Mouse (Mus musculus): ENCODE results near the gene Plin5. TPM values are rescaled to one million over a fixed set of nuclear protein-coding genes. Genes with fewer than 3 reads are reported as not detected.

Plin5 gene
- polyA plus RNA-seq (2015; fragmentation: Nextera tagmentation; extraction: Ambion mirVana): 0.52 and 0.85 TPM in 2 replicates

- H3K36me3 ChIP-seq: no peaks in the 10 kb centered on the region
- peak within 1 kb of the TSS; percentile 32 for H3K4me3 ChIP-seq (replicated peaks)
- H3K9me3 ChIP-seq: no peaks in the 10 kb centered on the region
- peaks cover 46% of the 10 kb centered on the region for H3K27me3 ChIP-seq (replicated peaks)
- peak within 1 kb of the TSS; percentile 40 for H3K9ac ChIP-seq
- H3K4me1 ChIP-seq (replicated peaks): peaks cover 16% of the 10 kb centered on the region
- WGBS: 1% methylated on average over 27 of the region's 27 CpGs
- peak within 1 kb of the TSS; percentile 71 for H3K4me2 ChIP-seq (replicated peaks)
- peak; percentile 79 for ATAC-seq
- H3K27ac ChIP-seq: no peak within 1 kb of the TSS
Measured at GRCm38 (mm10) chr17:56117251-56117710, at the start of gene Plin5. TSS of gene Plin5 (minus strand) at chr17:56117596.

GRCm38 (mm10) chr17:56165671-56166070, 48.3 kb upstream of the Plin5 start:
- Histone ChIP-seq H3K9me3 (no peaks in the 10 kb centered on the region), H3K27ac (no peak overlapping the region), H3K4me1 (replicated peaks) (peaks cover 27% of the 10 kb centered on the region), H3K4me2 (replicated peaks) (0 out of 2 replicates have a peak overlapping the region, but pooled peaks have one; percentile 5), H3K4me3 (replicated peaks) (no peak overlapping the region), H3K27me3 (replicated peaks) (no peaks in the 10 kb centered on the region), H3K36me3 (no peaks in the 10 kb centered on the region), H3K9ac (no peak overlapping the region)
- WGBS: 54% methylated on average over 11 of the region's 11 CpGs
- ATAC-seq: no peak

GRCm38 (mm10) chr17:56164510-56164909, 47.1 kb upstream of the Plin5 start:
- ATAC-seq: no peak
- WGBS: 82% methylated on average over 3 of the region's 3 CpGs
- no peaks in the 10 kb centered on the region for H3K9me3 ChIP-seq
- no peak overlapping the region for H3K4me2 ChIP-seq (replicated peaks)
- no peak overlapping the region for H3K4me3 ChIP-seq (replicated peaks)
- no peaks in the 10 kb centered on the region for H3K27me3 ChIP-seq (replicated peaks)
- H3K36me3 ChIP-seq: no peaks in the 10 kb centered on the region
- peaks cover 27% of the 10 kb centered on the region for H3K4me1 ChIP-seq (replicated peaks)
- H3K9ac ChIP-seq: no peak overlapping the region
- no peak overlapping the region for H3K27ac ChIP-seq

GRCm38 (mm10) chr17:56163523-56164102, 46.2 kb upstream of the Plin5 start:
- ATAC-seq: peak; percentile 44
- no peaks in the 10 kb centered on the region for H3K36me3 ChIP-seq
- H3K4me1 ChIP-seq (replicated peaks): peaks cover 27% of the 10 kb centered on the region
- H3K27ac ChIP-seq: no peak overlapping the region
- 0 out of 2 replicates have a peak overlapping the region, but pooled peaks have one; percentile 45 for H3K4me3 ChIP-seq (replicated peaks)
- H3K9me3 ChIP-seq: no peaks in the 10 kb centered on the region
- peak overlapping the region; percentile 37; the same call in 1 of the 2 replicates for H3K9ac ChIP-seq
- H3K4me2 ChIP-seq (replicated peaks): peak overlapping the region; percentile 88
- 59% methylated on average over 6 of the region's 6 CpGs for WGBS
- H3K27me3 ChIP-seq (replicated peaks): no peaks in the 10 kb centered on the region; the same call in 1 of the 2 replicates

GRCm38 (mm10) chr17:56162231-56162774, 44.9 kb upstream of the Plin5 start, which contains the start of gene Tnfaip8l1:
TSS of gene Tnfaip8l1 (plus strand) at chr17:56162477.
- Histone ChIP-seq H3K4me1 (replicated peaks) (peaks cover 27% of the 10 kb centered on the region), H3K9me3 (no peaks in the 10 kb centered on the region), H3K27me3 (replicated peaks) (peaks cover 13% of the 10 kb centered on the region), H3K27ac (no peak within 1 kb of the TSS), H3K36me3 (no peaks in the 10 kb centered on the region), H3K4me2 (replicated peaks) (peak within 1 kb of the TSS; percentile 88), H3K9ac (peak within 1 kb of the TSS; percentile 37), H3K4me3 (replicated peaks) (peak within 1 kb of the TSS; percentile 45)
- ATAC-seq: peak; percentile 97
- under 1% methylated on average over 30 of the region's 30 CpGs for WGBS

GRCm38 (mm10) chr17:56159729-56160128, 42.3 kb upstream of the Plin5 start:
- peaks cover 22% of the 10 kb centered on the region for H3K4me1 ChIP-seq (replicated peaks)
- no peaks in the 10 kb centered on the region for H3K36me3 ChIP-seq
- no peaks in the 10 kb centered on the region for H3K9me3 ChIP-seq
- no peak overlapping the region for H3K4me3 ChIP-seq (replicated peaks)
- H3K9ac ChIP-seq: no peak overlapping the region
- peaks cover 29% of the 10 kb centered on the region for H3K27me3 ChIP-seq (replicated peaks)
- no peak overlapping the region for H3K27ac ChIP-seq
- WGBS: 4% methylated on average over 9 of the region's 9 CpGs
- no peak overlapping the region for H3K4me2 ChIP-seq (replicated peaks)
- ATAC-seq: no peak

- H3K36me3 ChIP-seq: no peaks in the 10 kb centered on the region
- no peak overlapping the region for H3K4me3 ChIP-seq (replicated peaks)
- no peak overlapping the region for H3K9ac ChIP-seq
- ATAC-seq: peak; percentile 90
- H3K27ac ChIP-seq: no peak overlapping the region
- WGBS: 27% methylated on average over 9 of the region's 9 CpGs
- no peaks in the 10 kb centered on the region for H3K9me3 ChIP-seq
- peaks cover 10% of the 10 kb centered on the region for H3K4me1 ChIP-seq (replicated peaks)
- peaks cover 66% of the 10 kb centered on the region for H3K27me3 ChIP-seq (replicated peaks)
- H3K4me2 ChIP-seq (replicated peaks): no peak overlapping the region
Measured at GRCm38 (mm10) chr17:56153643-56154042, 36.2 kb upstream of the Plin5 start.

- Histone ChIP-seq H3K4me3 (replicated peaks) (no peak overlapping the region), H3K4me2 (replicated peaks) (no peak overlapping the region), H3K9me3 (no peaks in the 10 kb centered on the region), H3K27me3 (replicated peaks) (peaks cover 74% of the 10 kb centered on the region), H3K27ac (no peak overlapping the region), H3K4me1 (replicated peaks) (peaks cover 10% of the 10 kb centered on the region), H3K36me3 (no peaks in the 10 kb centered on the region), H3K9ac (no peak overlapping the region)
- 43% methylated on average over 2 of the region's 2 CpGs for WGBS
- ATAC-seq: no peak
Measured at GRCm38 (mm10) chr17:56149897-56150296, 32.5 kb upstream of the Plin5 start.

- Histone ChIP-seq H3K9me3 (no peaks in the 10 kb centered on the region), H3K4me2 (replicated peaks) (peak overlapping the region; percentile 54), H3K9ac (no peak overlapping the region), H3K4me1 (replicated peaks) (peaks cover 10% of the 10 kb centered on the region), H3K27me3 (replicated peaks) (peaks cover 72% of the 10 kb centered on the region), H3K4me3 (replicated peaks) (peak overlapping the region; percentile 10), H3K36me3 (no peaks in the 10 kb centered on the region), H3K27ac (no peak overlapping the region)
- WGBS: 2% methylated on average over 29 of the region's 30 CpGs
- ATAC-seq: no peak
Measured at GRCm38 (mm10) chr17:56148790-56149618, 31.6 kb upstream of the Plin5 start.

GRCm38 (mm10) chr17:56148280-56148679, 30.9 kb upstream of the Plin5 start:
- Histone ChIP-seq H3K27ac (no peak overlapping the region), H3K36me3 (no peaks in the 10 kb centered on the region), H3K9me3 (no peaks in the 10 kb centered on the region), H3K4me1 (replicated peaks) (peaks cover 6% of the 10 kb centered on the region), H3K9ac (no peak overlapping the region), H3K4me3 (replicated peaks) (0 out of 2 replicates have a peak overlapping the region, but pooled peaks have one; percentile 10), H3K27me3 (replicated peaks) (peaks cover 70% of the 10 kb centered on the region), H3K4me2 (replicated peaks) (peak overlapping the region; percentile 54)
- 19% methylated on average over 9 of the region's 9 CpGs for WGBS
- no peak for ATAC-seq

- Histone ChIP-seq H3K27me3 (replicated peaks) (peaks cover 78% of the 10 kb centered on the region), H3K4me3 (replicated peaks) (no peak overlapping the region), H3K4me1 (replicated peaks) (peaks cover 7% of the 10 kb centered on the region), H3K27ac (no peak overlapping the region), H3K36me3 (no peaks in the 10 kb centered on the region), H3K9ac (no peak overlapping the region), H3K9me3 (no peaks in the 10 kb centered on the region), H3K4me2 (replicated peaks) (no peak overlapping the region)
- 56% methylated on average over 12 of the region's 12 CpGs for WGBS
- ATAC-seq: no peak
Measured at GRCm38 (mm10) chr17:56147420-56147819, 30.0 kb upstream of the Plin5 start.

- Histone ChIP-seq H3K4me1 (replicated peaks) (peaks cover 18% of the 10 kb centered on the region), H3K27ac (no peak overlapping the region), H3K36me3 (no peaks in the 10 kb centered on the region), H3K9ac (no peak overlapping the region), H3K4me3 (replicated peaks) (no peak overlapping the region), H3K4me2 (replicated peaks) (no peak overlapping the region), H3K27me3 (replicated peaks) (peaks cover 90% of the 10 kb centered on the region), H3K9me3 (no peaks in the 10 kb centered on the region)
- ATAC-seq: no peak
- 24% methylated on average over 9 of the region's 9 CpGs for WGBS
Measured at GRCm38 (mm10) chr17:56146131-56146530, 28.7 kb upstream of the Plin5 start.
